Mouse (Mus musculus): ENCODE data around the gene Rnf19b. TPM values are rescaled to one million over a fixed set of nuclear protein-coding genes. Genes with fewer than 3 reads are reported as not detected.

The Rnf19b gene
- total and polyA plus RNA-seq, 3 experiments = 75.3 to 104 (median 98.3) TPM

- no peak for DNase-seq (ENCODE audit: extremely low read depth)
- H3K27ac ChIP-seq (ENCODE audit: insufficient read depth, low read depth) = no peak overlapping the region
- no peaks in the 10 kb centered on the region for H3K9me3 ChIP-seq (replicated peaks; ENCODE audit: low read length)
- dilution Hi-C loops (cut with MboI; ENCODE audit: extremely low pct_ligation_motif_present, extremely low pct_unique_long_range_greater_than_20kb, low sequenced_read_pairs) = no loop called here
- H3K27me3 ChIP-seq (replicated peaks) = peaks cover 86% of the 10 kb centered on the region
- H3K36me3 ChIP-seq (replicated peaks in 1 of 2; ENCODE audit: control insufficient read depth in 1 of 2, insufficient read depth in 1 of 2, low read length in 1 of 2) = no peaks in the 10 kb centered on the region
- H3K4me1 ChIP-seq (ENCODE audit: control insufficient read depth in 1 of 2, insufficient read depth in 2 of 2) = peaks cover 4 to 11% of the 10 kb centered on the region in 2 experiments; a peak in 3 of 4 replicates
- H3K4me3 ChIP-seq (replicated peaks in 1 of 3; ENCODE audit: low read depth in 2 of 3, low read length in 2 of 3, poor library complexity in 1 of 3) = no peak overlapping the region
- TF ChIP-seq SMC3 (IDR thresholded peaks at IDR 0.05; ENCODE audit: low read depth, low read length) (no peak), POLR2AphosphoS2 (IDR thresholded peaks at IDR 0.05; ENCODE audit: low read depth, low read length) (no peak)
- no peak overlapping the region for H3K4me2 ChIP-seq (ENCODE audit: insufficient read depth, low read depth, poor library complexity, severe bottlenecking)
- no peaks in the 10 kb centered on the region for H3K79me2 ChIP-seq (replicated peaks; ENCODE audit: control insufficient read depth, extremely low read depth, insufficient read depth, poor library complexity, severe bottlenecking)
- in situ Hi-C loops (cut with MboI; ENCODE audit: low pct_ligation_motif_present, low pct_unique_long_range_greater_than_20kb, low sequenced_read_pairs) = no loop called here
- no peak overlapping the region for H3K9ac ChIP-seq (ENCODE audit: insufficient read depth, low read depth)
Observed at GRCm38 (mm10) chr4:129122719-129123118, 64.6 kb downstream of the Rnf19b start.

GRCm38 (mm10) chr4:129124652-129125146 is 66.6 kb downstream of the Rnf19b start:
- H3K4me2 ChIP-seq (ENCODE audit: insufficient read depth, low read depth, poor library complexity, severe bottlenecking) = no peak overlapping the region

DNA sequence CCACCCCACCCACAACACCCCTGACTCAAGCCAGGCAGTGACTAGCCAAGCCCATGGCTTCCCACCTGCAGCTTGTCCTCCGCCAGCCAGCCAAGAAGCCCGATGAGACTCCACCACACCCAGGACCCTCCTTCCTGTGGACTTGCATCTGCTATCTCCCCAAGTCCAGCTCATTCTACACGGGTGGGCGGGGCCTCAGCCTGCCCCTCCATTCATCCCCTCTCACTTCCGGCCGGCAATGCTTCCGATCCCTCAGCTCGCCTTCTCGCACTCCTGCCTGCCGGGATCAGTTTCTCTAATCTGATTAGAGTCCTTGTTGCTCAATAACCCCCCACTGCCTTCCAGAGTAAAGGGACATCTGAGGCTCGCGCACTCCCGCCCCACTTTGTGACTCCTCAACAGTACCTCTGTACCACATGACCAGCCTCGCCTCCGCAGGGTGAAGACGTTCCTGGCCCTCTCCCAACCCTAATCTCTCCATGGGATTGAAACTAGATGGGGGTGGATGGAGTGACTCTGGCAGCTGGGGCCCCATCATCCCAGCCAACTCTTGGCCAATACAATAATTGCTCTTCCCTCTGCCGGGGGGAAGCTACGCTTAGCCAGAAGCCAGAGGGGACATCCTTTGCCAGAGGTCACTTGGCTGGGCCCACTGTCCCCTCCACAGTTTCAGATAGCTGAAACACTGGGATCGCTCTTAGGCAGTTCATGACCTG is 67.8 kb downstream of the Rnf19b start:
- H3K4me2 ChIP-seq (ENCODE audit: insufficient read depth, low read depth, poor library complexity, severe bottlenecking) = no peak overlapping the region
- peaks cover 65% of the 10 kb centered on the region for H3K27me3 ChIP-seq (replicated peaks)
- DNase-seq (ENCODE audit: extremely low read depth) = no peak
- no peaks in the 10 kb centered on the region for H3K79me2 ChIP-seq (replicated peaks; ENCODE audit: control insufficient read depth, extremely low read depth, insufficient read depth, poor library complexity, severe bottlenecking)
- dilution Hi-C loops (cut with MboI; ENCODE audit: extremely low pct_ligation_motif_present, extremely low pct_unique_long_range_greater_than_20kb, low sequenced_read_pairs) (no loop called here), in situ Hi-C loops (cut with MboI; ENCODE audit: low pct_ligation_motif_present, low pct_unique_long_range_greater_than_20kb, low sequenced_read_pairs) (no loop called here)
- no peak overlapping the region for H3K4me3 ChIP-seq (replicated peaks in 1 of 3; ENCODE audit: low read depth in 2 of 3, low read length in 2 of 3, poor library complexity in 1 of 3)
- H3K9me3 ChIP-seq (replicated peaks; ENCODE audit: low read length) = no peaks in the 10 kb centered on the region
- no peak overlapping the region for H3K27ac ChIP-seq (ENCODE audit: insufficient read depth, low read depth)
- no peaks in the 10 kb centered on the region for H3K36me3 ChIP-seq (replicated peaks in 1 of 2; ENCODE audit: control insufficient read depth in 1 of 2, insufficient read depth in 1 of 2, low read length in 1 of 2)
- no peak for TF ChIP-seq TCF12 (IDR thresholded peaks at IDR 0.05; ENCODE audit: low read depth, low read length)
- TF ChIP-seq MYC (IDR thresholded peaks at IDR 0.05; ENCODE audit: low read depth, low read length) = no peak
- TF ChIP-seq KAT2A (IDR thresholded peaks at IDR 0.05; ENCODE audit: insufficient replicate concordance, low read length) = no peak
- no peak for TF ChIP-seq POLR2A (IDR thresholded peaks at IDR 0.05; ENCODE audit: low read depth, low read length)
- no peak for TF ChIP-seq POLR2AphosphoS2 (IDR thresholded peaks at IDR 0.05; ENCODE audit: low read depth, low read length)
- no peak for TF ChIP-seq BHLHE40 (IDR thresholded peaks at IDR 0.05; ENCODE audit: low read depth, low read length)
- TF ChIP-seq MAFK (IDR thresholded peaks at IDR 0.05; ENCODE audit: insufficient replicate concordance, low read length) = no peak
- TF ChIP-seq JUND (conservative IDR thresholded peaks at IDR 0.05; ENCODE audit: low read depth, low read length) = no peak
- TF ChIP-seq UBTF (IDR thresholded peaks at IDR 0.05; ENCODE audit: low read depth, low read length) = no peak
- no peak for TF ChIP-seq USF1 (IDR thresholded peaks at IDR 0.05; ENCODE audit: low read depth, low read length)
- no peak for TF ChIP-seq EP300 (IDR thresholded peaks at IDR 0.05; ENCODE audit: low read length)
- TF ChIP-seq ZNF384 (IDR thresholded peaks at IDR 0.05; ENCODE audit: low read depth, low read length) = no peak
- no peak for TF ChIP-seq PAX5 (IDR thresholded peaks at IDR 0.05; ENCODE audit: low read length)
- TF ChIP-seq CTCF (conservative IDR thresholded peaks at IDR 0.05 in 1 of 2, IDR thresholded peaks at IDR 0.05 in 1 of 2; ENCODE audit: low read depth in 2 of 2, low read length in 2 of 2) = no peak
- TF ChIP-seq GABPA (IDR thresholded peaks at IDR 0.05; ENCODE audit: insufficient replicate concordance, low read depth, low read length) = no peak
- peaks cover 12% of the 10 kb centered on the region in 2 experiments for H3K4me1 ChIP-seq (ENCODE audit: control insufficient read depth in 1 of 2, insufficient read depth in 2 of 2)
- H3K9ac ChIP-seq (ENCODE audit: insufficient read depth, low read depth) = no peak overlapping the region

More at GRCm38 (mm10) chr4:129124652-129125146, 66.6 kb downstream of the Rnf19b start:
- no peak overlapping the region for H3K27ac ChIP-seq (ENCODE audit: insufficient read depth, low read depth)
- H3K4me3 ChIP-seq (replicated peaks in 1 of 3; ENCODE audit: low read depth in 2 of 3, low read length in 2 of 3, poor library complexity in 1 of 3) = no peak overlapping the region
- H3K9me3 ChIP-seq (replicated peaks; ENCODE audit: low read length) = no peaks in the 10 kb centered on the region
- TF ChIP-seq MXI1 (IDR thresholded peaks at IDR 0.05; ENCODE audit: low read depth, low read length) (no peak), POLR2AphosphoS2 (IDR thresholded peaks at IDR 0.05; ENCODE audit: low read depth, low read length) (no peak), RCOR1 (conservative IDR thresholded peaks at IDR 0.05; ENCODE audit: low read depth, low read length) (no peak), CHD2 (IDR thresholded peaks at IDR 0.05; ENCODE audit: low read length) (no peak), USF1 (IDR thresholded peaks at IDR 0.05; ENCODE audit: low read depth, low read length) (no peak), ZNF384 (IDR thresholded peaks at IDR 0.05; ENCODE audit: low read depth, low read length) (no peak), EP300 (IDR thresholded peaks at IDR 0.05; ENCODE audit: low read length) (no peak), POLR2A (IDR thresholded peaks at IDR 0.05; ENCODE audit: low read depth, low read length) (no peak), MEF2A (IDR thresholded peaks at IDR 0.05; ENCODE audit: borderline replicate concordance, low read depth, low read length) (no peak), MAFK (IDR thresholded peaks at IDR 0.05; ENCODE audit: insufficient replicate concordance, low read length) (no peak), CTCF (conservative IDR thresholded peaks at IDR 0.05 in 1 of 2, IDR thresholded peaks at IDR 0.05 in 1 of 2; ENCODE audit: low read depth in 2 of 2, low read length in 2 of 2) (no peak), ZC3H11A (IDR thresholded peaks at IDR 0.05; ENCODE audit: low read depth, low read length) (no peak), MAX (IDR thresholded peaks at IDR 0.05; ENCODE audit: low read length) (no peak), ZKSCAN1 (IDR thresholded peaks at IDR 0.05; ENCODE audit: borderline replicate concordance, low read depth, low read length) (no peak), TBP (conservative IDR thresholded peaks at IDR 0.05; ENCODE audit: low read depth, low read length) (no peak), NELFE (IDR thresholded peaks at IDR 0.05; ENCODE audit: low read depth, low read length) (no peak), E2F4 (IDR thresholded peaks at IDR 0.05; ENCODE audit: insufficient replicate concordance, low read depth, low read length) (no peak), BHLHE40 (IDR thresholded peaks at IDR 0.05; ENCODE audit: low read depth, low read length) (no peak), CHD1 (IDR thresholded peaks at IDR 0.05; ENCODE audit: low read depth, low read length) (no peak), SIN3A (IDR thresholded peaks at IDR 0.05; ENCODE audit: low read length) (no peak)
- no peak for DNase-seq (ENCODE audit: extremely low read depth)
- no peaks in the 10 kb centered on the region for H3K36me3 ChIP-seq (replicated peaks in 1 of 2; ENCODE audit: control insufficient read depth in 1 of 2, insufficient read depth in 1 of 2, low read length in 1 of 2)
- dilution Hi-C loops (cut with MboI; ENCODE audit: extremely low pct_ligation_motif_present, extremely low pct_unique_long_range_greater_than_20kb, low sequenced_read_pairs) = no loop called here
- in situ Hi-C loops (cut with MboI; ENCODE audit: low pct_ligation_motif_present, low pct_unique_long_range_greater_than_20kb, low sequenced_read_pairs) = no loop called here
- H3K27me3 ChIP-seq (replicated peaks) = peaks cover 77% of the 10 kb centered on the region
- H3K79me2 ChIP-seq (replicated peaks; ENCODE audit: control insufficient read depth, extremely low read depth, insufficient read depth, poor library complexity, severe bottlenecking) = no peaks in the 10 kb centered on the region
- peaks cover 4 to 11% of the 10 kb centered on the region in 2 experiments for H3K4me1 ChIP-seq (ENCODE audit: control insufficient read depth in 1 of 2, insufficient read depth in 2 of 2)
- H3K9ac ChIP-seq (ENCODE audit: insufficient read depth, low read depth) = no peak overlapping the region

Measured in CH12.LX (cell line).